Mouse (Mus musculus) megakaryocyte, adult 5-6 weeks (primary cell): ENCODE data around the gene Map3k10. TPM values are rescaled to one million over a fixed set of nuclear protein-coding genes. Genes with fewer than 3 reads are reported as not detected.

Source experiments
- ATAC-seq: 2 replicates; pipeline ENCODE4 v1.8.0; 2016; ENCODE audit warnings: mild to moderate bottlenecking, inconsistent platforms; ENCODE audit not compliant: poor library complexity, severe bottlenecking
- total RNA-seq, 2 experiments: library from RNA; stranded (forward) in 1 of 2; stranded (reverse) in 1 of 2; fragments of 153-499, 151-499 nt in 1 of 2; fragments of 221-1000, 200-1000 nt in 1 of 2; gene quantifications; 2 replicates each; pipeline versions ENCODE4 v1.2.3 to v1.2.4; 2015 to 2017

Gene Map3k10
- total RNA-seq, 2 experiments from 2014 or later: 1.7 to 4.3 TPM

DNA sequence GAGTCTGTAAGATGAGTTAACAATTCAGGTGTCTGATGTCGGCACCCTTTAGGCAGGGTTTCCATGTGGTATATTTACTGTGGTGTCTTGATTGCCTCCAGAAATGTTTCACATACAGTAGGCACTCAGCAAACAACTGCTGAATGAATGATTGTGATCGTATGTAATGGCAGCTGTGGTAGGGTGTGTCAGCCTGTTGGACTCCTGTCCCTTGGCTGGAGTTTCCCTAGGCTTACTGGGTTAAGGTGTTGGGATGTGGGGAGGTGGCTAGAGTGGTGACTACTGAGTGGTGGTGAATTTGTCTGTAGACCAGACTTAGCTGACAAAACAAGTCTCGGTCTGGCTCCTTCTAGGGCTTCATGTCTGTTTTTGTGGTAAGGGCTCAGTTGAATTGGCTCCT, 64.0 kb downstream of the Map3k10 start:
- no peak for ATAC-seq

GRCm38 (mm10) chr7:27609688-27610087, 64.7 kb downstream of the Map3k10 start:
- no peak for ATAC-seq

- no peak for ATAC-seq
Measured at GRCm38 (mm10) chr7:27609285-27609684, 65.1 kb downstream of the Map3k10 start.

DNA sequence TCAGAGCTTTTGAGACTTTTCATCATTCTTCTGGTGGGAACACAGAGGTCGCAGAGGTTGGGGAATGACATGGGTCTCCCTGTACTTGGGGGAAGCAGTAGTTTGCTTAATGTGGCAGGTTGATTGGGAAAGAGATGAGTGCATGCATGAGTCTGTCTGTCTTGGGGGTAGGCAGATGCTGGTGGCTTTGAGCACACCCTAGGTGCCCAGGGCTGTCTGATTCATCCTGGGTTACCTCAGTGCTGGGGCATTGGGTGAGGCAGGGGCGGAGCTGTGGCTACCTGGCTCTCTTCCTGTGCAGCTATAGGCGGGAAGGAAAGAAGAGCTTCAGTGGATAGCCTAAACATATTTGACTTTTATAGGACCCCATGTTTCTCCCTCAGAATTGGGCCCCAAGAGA, 66.3 kb downstream of the Map3k10 start:
- peak; percentile 29 for ATAC-seq

- ATAC-seq: 0 out of 2 replicates have a peak, but pooled peaks have one; percentile 11
Measured at GRCm38 (mm10) chr7:27607580-27607979, 66.8 kb downstream of the Map3k10 start.

DNA sequence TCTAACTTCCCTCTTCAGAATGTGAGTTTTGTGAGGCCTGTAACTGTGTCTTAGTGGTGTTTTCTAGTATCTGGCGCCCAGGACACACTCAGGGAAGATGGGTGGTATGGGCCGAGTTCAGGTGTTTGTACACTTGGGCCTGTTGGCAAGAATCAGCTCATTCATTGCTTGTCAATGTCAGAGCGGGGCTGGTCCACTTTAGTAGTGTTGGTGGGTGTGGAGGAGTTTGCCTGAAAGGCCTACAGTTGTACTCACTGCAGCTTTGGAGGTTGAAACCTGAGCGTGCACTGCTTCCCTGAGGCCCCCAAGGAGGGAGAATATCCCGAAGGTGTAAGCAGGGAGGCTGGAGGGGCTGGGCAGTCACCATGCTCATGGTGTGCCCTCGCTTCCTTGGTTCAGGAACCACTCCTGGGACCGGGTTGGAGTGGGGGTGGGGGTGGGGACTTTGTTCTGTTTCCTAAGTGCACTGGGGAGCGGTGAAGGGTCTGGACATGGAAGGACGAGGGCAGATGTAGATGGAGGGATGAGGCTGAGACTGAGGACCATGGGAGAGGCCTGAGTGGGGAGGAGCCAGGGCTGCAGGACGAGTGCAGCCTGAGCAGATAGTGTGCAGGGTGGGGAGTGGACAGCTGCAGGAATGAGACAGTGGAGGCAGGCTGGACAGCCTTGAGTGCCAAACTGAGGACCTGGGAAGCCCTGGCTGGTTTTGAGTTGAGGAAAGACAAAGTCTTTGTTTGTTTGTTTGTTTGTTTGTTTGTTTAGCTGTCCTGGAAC, 67.7 kb downstream of the Map3k10 start:
- ATAC-seq: no peak

Other genes with a start within 250 kb of the Map3k10 start
- 0.13 and 0.32 TPM in 2 replicates for gene Sptbn4, start 226.9 kb downstream of the Map3k10 start, total RNA-seq (2015)
- gene Sptbn4, start 226.9 kb downstream of the Map3k10 start, total RNA-seq (2017): 0.07 and 0.20 TPM in 2 replicates
- 35.3 and 42.0 TPM in 2 replicates for gene Blvrb, start 226.6 kb downstream of the Map3k10 start, total RNA-seq (2015)
- 15.5 and 16.2 TPM in 2 replicates for gene Blvrb, start 226.6 kb downstream of the Map3k10 start, total RNA-seq (2017)
- gene Sertad3, start 200.8 kb downstream of the Map3k10 start, total RNA-seq (2015): 5.8 and 7.8 TPM in 2 replicates
- 11.1 and 11.6 TPM in 2 replicates for gene Sertad3, start 200.8 kb downstream of the Map3k10 start, total RNA-seq (2017)
- gene Sertad1, start 187.7 kb downstream of the Map3k10 start, total RNA-seq (2015): 17.4 and 18.9 TPM in 2 replicates
- gene Sertad1, start 187.7 kb downstream of the Map3k10 start, total RNA-seq (2017): 11.2 and 19.7 TPM in 2 replicates
- gene Prx, start 175.3 kb downstream of the Map3k10 start, total RNA-seq (2015): 0.05 and 0.16 TPM in 2 replicates
- gene Prx, start 175.3 kb downstream of the Map3k10 start, total RNA-seq (2017): 0.22 TPM in 1 of 2 replicates, not detected in the other
- gene Hipk4, start 151.3 kb downstream of the Map3k10 start, total RNA-seq (2015): not detected in 2 replicates
- not detected in 2 replicates for gene Hipk4, start 151.3 kb downstream of the Map3k10 start, total RNA-seq (2017)
- 7.7 and 19.6 TPM in 2 replicates for gene Pld3, start 121.4 kb downstream of the Map3k10 start, total RNA-seq (2015)
- 6.6 and 8.0 TPM in 2 replicates for gene Pld3, start 121.4 kb downstream of the Map3k10 start, total RNA-seq (2017)
- 9.4 and 9.9 TPM in 2 replicates for gene 2310022A10Rik, start 121.4 kb downstream of the Map3k10 start, total RNA-seq (2015)
- 3.3 and 7.2 TPM in 2 replicates for gene 2310022A10Rik, start 121.4 kb downstream of the Map3k10 start, total RNA-seq (2017)
- gene Akt2, start 83.0 kb downstream of the Map3k10 start, total RNA-seq (2015): 40.2 TPM in 2 replicates
- gene Akt2, start 83.0 kb downstream of the Map3k10 start, total RNA-seq (2017): 53.8 and 55.7 TPM in 2 replicates
- not detected in 2 replicates for gene Ttc9b, start 20.7 kb downstream of the Map3k10 start, total RNA-seq (2015)
- gene Ttc9b, start 20.7 kb downstream of the Map3k10 start, total RNA-seq (2017): not detected in 2 replicates
- gene Zfp607b, start 14.7 kb upstream of the Map3k10 start, total RNA-seq (2015): 0.46 and 1.4 TPM in 2 replicates
- 0.41 and 1.6 TPM in 2 replicates for gene Zfp607b, start 14.7 kb upstream of the Map3k10 start, total RNA-seq (2017)
- gene Zfp60, start 56.8 kb upstream of the Map3k10 start, total RNA-seq (2015): 4.6 and 5.1 TPM in 2 replicates
- 3.3 and 4.3 TPM in 2 replicates for gene Zfp60, start 56.8 kb upstream of the Map3k10 start, total RNA-seq (2017)
- gene Zfp626, start 132.6 kb upstream of the Map3k10 start, total RNA-seq (2015): 5.9 and 6.2 TPM in 2 replicates
- gene Zfp626, start 132.6 kb upstream of the Map3k10 start, total RNA-seq (2017): 5.0 and 5.4 TPM in 2 replicates
- 2.3 and 3.7 TPM in 2 replicates for gene Zfp59, start 164.0 kb upstream of the Map3k10 start, total RNA-seq (2015)
- gene Zfp59, start 164.0 kb upstream of the Map3k10 start, total RNA-seq (2017): 2.3 and 3.7 TPM in 2 replicates
- gene Zfp607a, start 182.9 kb upstream of the Map3k10 start, total RNA-seq (2015): 5.4 and 5.8 TPM in 2 replicates
- gene Zfp607a, start 182.9 kb upstream of the Map3k10 start, total RNA-seq (2017): 9.0 and 10.0 TPM in 2 replicates